Mouse (Mus musculus) forebrain, embryonic 11.5 days (tissue): ENCODE results near the gene Uggt1. TPM values are rescaled to one million over a fixed set of nuclear protein-coding genes. Genes with fewer than 3 reads are reported as not detected.

Source experiments
- ATAC-seq: fragments of 200-750 bp; cut with Nextera tagmentation; replicated peaks from 2 replicates; pipeline ENCODE4 v1.8.0; 2017; ENCODE audit warnings: moderate TSS enrichment; ENCODE audit not compliant: low FRiP score
- DNase-seq: peaks from one replicate; pipeline ENCODE4 v3.0.0-alpha.2; 2017; ENCODE audit warnings: low spot score
- H3K27ac ChIP-seq: fragments of 300-500 bp; sonication (generic); 2 replicates; pipeline ENCODE4 v1.5.1; 2014; ENCODE audit warnings: low read depth, low read length
- H3K27me3 ChIP-seq: fragments of 300-500 bp; sonication (generic); 2 replicates; pipeline ENCODE4 v1.6.1; 2014; ENCODE audit warnings: mild to moderate bottlenecking, low read length, mixed read lengths; ENCODE audit not compliant: control insufficient read depth, insufficient read depth
- H3K36me3 ChIP-seq: fragments of 300-500 bp; sonication (generic); 2 replicates; pipeline ENCODE4 v1.6.1; 2014; ENCODE audit warnings: mild to moderate bottlenecking, low read length, moderate library complexity, mixed read lengths; ENCODE audit not compliant: control insufficient read depth, insufficient read depth
- H3K4me1 ChIP-seq: fragments of 300-500 bp; sonication (generic); replicated peaks from 2 replicates; pipeline ENCODE4 v1.6.1; 2014; ENCODE audit warnings: low read length, mixed read lengths; ENCODE audit not compliant: control insufficient read depth, insufficient read depth
- H3K4me2 ChIP-seq: fragments of 300-500 bp; sonication (generic); 2 replicates; pipeline ENCODE4 v1.6.1; 2014; ENCODE audit warnings: low read depth, mild to moderate bottlenecking, low read length, moderate library complexity, mixed read lengths; ENCODE audit not compliant: severe bottlenecking
- H3K4me3 ChIP-seq: fragments of 300-500 bp; sonication (generic); 2 replicates; pipeline ENCODE4 v1.5.1; 2014; ENCODE audit warnings: low read depth, low read length
- H3K9ac ChIP-seq: fragments of 300-500 bp; sonication (generic); 2 replicates; pipeline ENCODE4 v1.6.1; 2014; ENCODE audit warnings: low read length
- H3K9me3 ChIP-seq: fragments of 300-500 bp; sonication (generic); 2 replicates; pipeline ENCODE4 v1.6.1; 2016; ENCODE audit warnings: low read length, mixed read lengths; ENCODE audit not compliant: control insufficient read depth
- WGBS: fragments of 180-500 bp; shearing (Covaris S2); extraction: QIAGEN DNeasy Blood & Tissue Kit; methylation state at CpG from one replicate; pipeline ENCODE4 v1.1.7; 2014; 5-methylcytosine and 5-hydroxymethylcytosine counted together
- polyA plus RNA-seq: library from polyadenylated mRNA; unstranded; fragments of >200 nt; fragmentation: Nextera tagmentation; extraction: Ambion mirVana; gene quantifications from 2 replicates; pipeline ENCODE4 v1.2.1, GENCODE M21; 2014

The Uggt1 gene
- 72.8 and 79.8 TPM in 2 replicates for polyA plus RNA-seq

GRCm38 (mm10) chr1:36244058-36244827 is at the start of gene Uggt1:
Gene Uggt1 (minus strand): TSS chr1:36244720.
- Histone ChIP-seq H3K4me2 (peak within 1 kb of the TSS; percentile 84), H3K36me3 (no peaks in the 10 kb centered on the region), H3K4me1 (peaks cover 4% of the 10 kb centered on the region), H3K9ac (peak within 1 kb of the TSS; percentile 86), H3K27ac (peak within 1 kb of the TSS; percentile 68), H3K4me3 (peak within 1 kb of the TSS; percentile 88), H3K27me3 (no peaks in the 10 kb centered on the region), H3K9me3 (no peaks in the 10 kb centered on the region)
- DNase-seq: peak; percentile 95
- WGBS: 2% methylated on average over 49 of the region's 49 CpGs
- peak; percentile 96 for ATAC-seq

- H3K4me3 ChIP-seq: no peak overlapping the region
- H3K4me2 ChIP-seq: no peak overlapping the region
- H3K9me3 ChIP-seq: no peaks in the 10 kb centered on the region
- no peaks in the 10 kb centered on the region for H3K4me1 ChIP-seq
- DNase-seq (no peak), ATAC-seq (no peak)
- H3K27me3 ChIP-seq: no peaks in the 10 kb centered on the region
- no peak overlapping the region for H3K27ac ChIP-seq
- 91% methylated on average over 8 of the region's 8 CpGs for WGBS
- no peak overlapping the region for H3K9ac ChIP-seq
- no peaks in the 10 kb centered on the region for H3K36me3 ChIP-seq
These were observed 49.0 kb upstream of the Uggt1 start for GRCm38 (mm10) chr1:36293470-36293869.

GRCm38 (mm10) chr1:36281849-36282248 is 37.3 kb upstream of the Uggt1 start:
- ATAC-seq (no peak), DNase-seq (no peak)
- Histone ChIP-seq H3K4me3 (no peak overlapping the region), H3K9ac (no peak overlapping the region), H3K27me3 (no peaks in the 10 kb centered on the region), H3K4me1 (no peaks in the 10 kb centered on the region), H3K27ac (no peak overlapping the region), H3K4me2 (no peak overlapping the region), H3K9me3 (no peaks in the 10 kb centered on the region), H3K36me3 (no peaks in the 10 kb centered on the region)
- 90% methylated on average over 6 of the region's 6 CpGs for WGBS

GRCm38 (mm10) chr1:36280938-36281337 is 36.4 kb upstream of the Uggt1 start:
- DNase-seq (no peak), ATAC-seq (no peak)
- no peaks in the 10 kb centered on the region for H3K4me1 ChIP-seq
- no peaks in the 10 kb centered on the region for H3K9me3 ChIP-seq
- H3K4me2 ChIP-seq: no peak overlapping the region
- H3K4me3 ChIP-seq: no peak overlapping the region
- H3K27ac ChIP-seq: no peak overlapping the region
- no peaks in the 10 kb centered on the region for H3K27me3 ChIP-seq
- no peak overlapping the region for H3K9ac ChIP-seq
- no peaks in the 10 kb centered on the region for H3K36me3 ChIP-seq
- 91% methylated on average over 3 of the region's 3 CpGs for WGBS

- Histone ChIP-seq H3K36me3 (no peaks in the 10 kb centered on the region), H3K4me1 (no peaks in the 10 kb centered on the region), H3K4me2 (no peak overlapping the region), H3K9me3 (no peaks in the 10 kb centered on the region), H3K9ac (no peak overlapping the region), H3K27me3 (no peaks in the 10 kb centered on the region), H3K4me3 (no peak overlapping the region), H3K27ac (no peak overlapping the region)
- ATAC-seq: no peak
- WGBS: 26% methylated on average over 3 of the region's 3 CpGs
- peak; percentile 88 for DNase-seq
These were observed 34.7 kb upstream of the Uggt1 start for GRCm38 (mm10) chr1:36279202-36279601.

DNA sequence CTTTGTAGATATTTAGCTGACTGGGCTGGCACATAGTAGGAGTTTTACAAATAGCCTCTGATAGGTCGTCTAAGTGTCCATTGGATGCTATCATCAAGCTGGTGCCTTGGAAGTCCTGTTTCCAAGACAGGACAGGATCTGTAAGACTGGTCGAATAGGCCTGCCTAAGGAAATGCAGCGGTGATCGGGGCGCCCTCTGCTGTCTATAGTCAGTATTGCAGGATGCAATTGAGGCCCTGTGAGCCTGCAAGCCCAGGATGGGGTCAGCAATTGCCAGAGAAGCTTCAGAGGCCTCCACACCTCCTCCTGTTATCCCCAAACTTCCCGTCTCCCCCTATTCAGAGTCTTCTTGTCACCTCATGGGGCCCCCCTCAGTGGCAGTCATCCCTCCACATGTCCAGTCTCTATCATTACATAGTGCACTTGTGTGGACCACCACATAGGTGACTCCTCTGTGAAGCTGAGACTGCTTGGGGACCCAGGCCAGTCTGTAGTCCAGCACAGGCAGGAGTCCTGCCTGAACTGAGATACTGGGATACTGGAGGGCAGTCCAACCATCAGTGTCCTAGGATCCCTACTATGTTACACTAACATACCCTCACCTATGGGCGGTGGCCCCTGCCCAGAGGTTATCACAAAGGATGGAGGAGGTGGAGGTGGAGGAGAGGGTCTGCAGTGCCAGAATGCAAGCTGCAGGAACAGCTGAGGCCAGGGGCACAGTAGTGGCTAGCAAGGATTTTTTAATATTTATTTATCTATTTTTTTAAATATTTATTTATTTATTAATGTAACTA is 32.9 kb upstream of the Uggt1 start:
- no peak overlapping the region for H3K9ac ChIP-seq
- H3K36me3 ChIP-seq: no peaks in the 10 kb centered on the region
- no peak overlapping the region for H3K4me3 ChIP-seq
- WGBS: 20% methylated on average over 7 of the region's 7 CpGs
- H3K4me2 ChIP-seq: no peak overlapping the region
- no peak for ATAC-seq
- no peaks in the 10 kb centered on the region for H3K9me3 ChIP-seq
- no peaks in the 10 kb centered on the region for H3K4me1 ChIP-seq
- DNase-seq: peak; percentile 89
- H3K27me3 ChIP-seq: no peaks in the 10 kb centered on the region
- no peak overlapping the region for H3K27ac ChIP-seq

GRCm38 (mm10) chr1:36275635-36276389 is 31.3 kb upstream of the Uggt1 start:
- no peak overlapping the region for H3K9ac ChIP-seq
- no peak overlapping the region for H3K27ac ChIP-seq
- H3K27me3 ChIP-seq: no peaks in the 10 kb centered on the region
- no peak overlapping the region for H3K4me2 ChIP-seq
- H3K4me3 ChIP-seq: no peak overlapping the region
- no peak for DNase-seq
- ATAC-seq: no peak
- WGBS: 80% methylated on average over 13 of the region's 13 CpGs
- no peaks in the 10 kb centered on the region for H3K4me1 ChIP-seq
- H3K9me3 ChIP-seq: no peaks in the 10 kb centered on the region
- no peaks in the 10 kb centered on the region for H3K36me3 ChIP-seq

DNA sequence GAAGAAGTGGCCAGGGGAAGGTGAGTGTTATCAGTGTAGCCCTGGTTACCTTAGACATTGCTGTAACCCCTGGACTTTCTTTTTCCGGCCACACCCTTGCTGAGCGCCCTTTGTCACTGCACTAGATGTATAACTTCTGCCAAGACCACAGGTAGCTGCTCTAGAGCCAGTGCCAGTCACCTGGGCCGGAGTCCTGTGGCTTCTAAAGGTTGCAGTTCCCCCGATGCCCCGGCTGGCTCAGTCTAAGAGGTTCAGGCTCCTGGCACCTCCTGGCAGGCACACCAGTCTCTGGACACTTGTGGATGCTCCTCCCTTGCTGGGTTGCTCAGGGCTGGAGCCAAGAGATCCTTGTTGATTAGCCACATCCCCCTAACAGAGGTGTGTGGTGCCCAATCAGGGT is 29.9 kb upstream of the Uggt1 start, which contains the start of gene Neurl3:
Gene Neurl3 (minus strand): TSS at position 225 of the 400 bp plus-strand sequence.
- Histone ChIP-seq H3K36me3 (no peaks in the 10 kb centered on the region), H3K4me2 (no peak within 1 kb of the TSS), H3K9ac (no peak within 1 kb of the TSS), H3K4me1 (no peaks in the 10 kb centered on the region), H3K27ac (no peak within 1 kb of the TSS), H3K4me3 (no peak within 1 kb of the TSS), H3K27me3 (peaks cover under 1% of the 10 kb centered on the region; the same call in 1 of the 2 replicates), H3K9me3 (no peaks in the 10 kb centered on the region)
- DNase-seq: no peak
- WGBS: 92% methylated on average over 5 of the region's 5 CpGs
- ATAC-seq: no peak
